ENCODE assay signal across 37 mouse cellular contexts in the genomic region with DNA sequence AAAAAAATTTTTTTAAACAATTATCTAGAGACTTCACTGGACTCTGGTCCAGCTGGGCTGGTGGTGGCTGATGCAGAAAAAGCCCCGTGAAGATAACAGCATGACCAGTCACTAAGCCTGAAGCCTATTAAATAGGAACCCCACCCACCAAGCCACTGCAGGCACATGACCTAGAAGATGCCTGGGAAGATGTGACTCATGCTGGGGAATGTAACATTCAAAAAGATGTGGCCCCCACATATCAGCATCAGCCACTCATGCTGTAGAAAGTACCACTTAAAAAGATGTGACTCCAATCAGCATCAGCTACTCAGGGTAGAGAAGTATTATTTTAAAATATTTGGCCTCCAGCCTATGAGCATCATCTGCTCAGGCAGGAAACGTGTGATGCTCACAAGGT. TPM values are rescaled to one million over a fixed set of nuclear protein-coding genes. Genes with fewer than 3 reads are reported as not detected.
DNase-seq lines count a peak whose midpoint lies in the region; TF ChIP-seq lines count a peak whose summit lies in the region.
"Had no signal": no experiment of that assay in that cellular context is flagged by ENCODE, and none has a peak within 500 bp of the region (broad histone marks: within the 10 kb centered on the region; RNA-seq: fewer than 3 reads in every experiment).

No protein-coding gene starts in this region.

- H3K79me2 ChIP-seq in MEL (ENCODE audit: control insufficient read depth, insufficient read depth, low read length, poor library complexity), result no peaks in the 10 kb centered on the region

- H3K9ac ChIP-seq in MEL (ENCODE audit: control insufficient read depth, low read depth, low read length, poor library complexity, severe bottlenecking), result no peak overlapping the region
- H3K9ac ChIP-seq: embryonic facial prominence, embryonic 13.5 days; forebrain, postnatal 0 days; hindbrain, embryonic 15.5 days; liver, embryonic 14.5 days had no signal

- no peaks in the 10 kb centered on the region for H3K9me3 ChIP-seq in MEL (replicated peaks; ENCODE audit: insufficient read depth, low read length)
- H3K9me3 ChIP-seq: embryonic facial prominence, embryonic 13.5 days; forebrain, embryonic 10.5 days; heart, embryonic 10.5 days; hindbrain, embryonic 10.5 days; hindbrain, embryonic 15.5 days had no signal

- DNase-seq in right cerebral cortex, adult 18-20 months, result peak; percentile 16
- DNase-seq in right cerebral cortex, postnatal 14 days, result no peak
- peak; percentile 67 for DNase-seq in MEL (ENCODE audit: low read depth, low spot score)
- peak; percentile 22 for DNase-seq in c-Kit-positive CD71-positive TER-119-positive erythroid progenitor cells, embryonic 14.5 days (ENCODE audit: low spot score)
- DNase-seq in urinary bladder, adult 2 months (ENCODE audit: low spot score), result no peak
- DNase-seq in left cerebral cortex, postnatal 36 days (ENCODE audit: low spot score in 2 of 2), result no peak
- no peak for DNase-seq in adrenal gland, postnatal 4 days (ENCODE audit: low spot score in 2 of 2)
- DNase-seq: adrenal gland, adult 8-10 months; cerebellum, adult 18-20 months; cerebellum, postnatal 10 days; forebrain, postnatal 0 days; gastrocnemius, postnatal 10 days; kidney, adult 8-10 months; kidney, postnatal 10 days; layer of hippocampus, adult 9-11 months; liver; lung, adult 2 months; lung, postnatal 10 days; midbrain, embryonic 14.5 days had no signal

- peak; percentile 24 to 47; a peak in 2 of 4 replicates for TF ChIP-seq EP300 in MEL (IDR thresholded peaks at IDR 0.05; ENCODE audit: low read depth in 1 of 2, low read length in 2 of 2)

- no peaks in the 10 kb centered on the region for H3K27me3 ChIP-seq in MEL (ENCODE audit: control insufficient read depth in 1 of 2, insufficient read depth in 2 of 2, low read length in 2 of 2)
- H3K27me3 ChIP-seq: embryonic facial prominence, embryonic 13.5 days; hindbrain, embryonic 15.5 days had no signal

- peaks cover 0 to 28% of the 10 kb centered on the region in 2 experiments; a peak in 2 of 4 replicates for H3K36me3 ChIP-seq in MEL (ENCODE audit: control insufficient read depth in 1 of 2, insufficient read depth in 2 of 2, low read length in 2 of 2)
- H3K36me3 ChIP-seq: embryonic facial prominence, embryonic 13.5 days; forebrain, embryonic 10.5 days; heart, embryonic 10.5 days; hindbrain, embryonic 10.5 days; hindbrain, embryonic 15.5 days had no signal

- H3K27ac ChIP-seq in MEL (ENCODE audit: control insufficient read depth, low read depth, low read length), result no peak overlapping the region
- H3K27ac ChIP-seq: embryonic facial prominence, embryonic 13.5 days; forebrain, embryonic 10.5 days; heart, embryonic 10.5 days; hindbrain, embryonic 10.5 days; hindbrain, embryonic 15.5 days; liver, embryonic 14.5 days; macrophage had no signal

- peaks cover 23 to 28% of the 10 kb centered on the region in 2 experiments for H3K4me1 ChIP-seq in MEL (ENCODE audit: control insufficient read depth in 1 of 2, insufficient read depth in 2 of 2, low read length in 2 of 2)
- H3K4me1 ChIP-seq: forebrain, embryonic 10.5 days; heart, embryonic 10.5 days; hindbrain, embryonic 10.5 days; hindbrain, embryonic 15.5 days had no signal

- no peak overlapping the region for H3K4me3 ChIP-seq in MEL (ENCODE audit: control insufficient read depth in 1 of 2, insufficient read depth in 1 of 2, low read depth in 2 of 2, low read length in 2 of 2)
- H3K4me3 ChIP-seq: embryonic facial prominence, embryonic 13.5 days; forebrain, embryonic 10.5 days; heart, embryonic 10.5 days; hindbrain, embryonic 10.5 days; hindbrain, embryonic 15.5 days had no signal

- no peak for TF ChIP-seq CTCF in MEL (IDR thresholded peaks at IDR 0.05 in 2 of 3, conservative IDR thresholded peaks at IDR 0.05 in 1 of 3; ENCODE audit: control insufficient read depth in 1 of 3, insufficient read depth in 1 of 3, low read depth in 2 of 3, low read length in 3 of 3, poor library complexity in 1 of 3, severe bottlenecking in 1 of 3)

- intact Hi-C loops in left cerebral cortex, postnatal 36 days (cut with DNase I), result loop anchor here (5.0 kb wide), 1 partner anchor 37 kb away; no protein-coding TSS in a partner anchor

- TF ChIP-seq RAD21 in MEL (IDR thresholded peaks at IDR 0.05; ENCODE audit: low read depth, low read length), result no peak

- no peak for TF ChIP-seq POLR2A in MEL (IDR thresholded peaks at IDR 0.05; ENCODE audit: control insufficient read depth in 1 of 2, insufficient read depth in 1 of 2, low read depth in 1 of 2, low read length in 2 of 2, poor library complexity in 1 of 2)

TF ChIP-seq in MEL, 35 proteins besides CTCF, POLR2A, EP300 and RAD21:
- TF ChIP-seq POLR2AphosphoS2 (IDR thresholded peaks at IDR 0.05; ENCODE audit: low read length) (no peak), POLR2AphosphoS5 (IDR thresholded peaks at IDR 0.05; ENCODE audit: borderline replicate concordance, low read depth, low read length) (no peak), TAL1 (IDR thresholded peaks at IDR 0.05; ENCODE audit: low read length) (peak; percentile 10; the same call in 1 of the 2 replicates), MAZ (IDR thresholded peaks at IDR 0.05; ENCODE audit: low read depth, low read length) (no peak), ETS1 (IDR thresholded peaks at IDR 0.05; ENCODE audit: low read depth, low read length) (peak; percentile 38; the same call in 1 of the 2 replicates), ZNF384 (IDR thresholded peaks at IDR 0.05; ENCODE audit: low read depth, low read length) (no peak), BHLHE40 (IDR thresholded peaks at IDR 0.05; ENCODE audit: borderline replicate concordance, low read depth, low read length) (peak; percentile 80; the same call in 1 of the 2 replicates), GATA1 (IDR thresholded peaks at IDR 0.05; ENCODE audit: low read depth, low read length) (peak; percentile 30; the same call in 1 of the 2 replicates), MEF2A (IDR thresholded peaks at IDR 0.05; ENCODE audit: extremely low read depth, insufficient replicate concordance, low read depth, low read length, poor library complexity, severe bottlenecking) (no peak), USF1 (IDR thresholded peaks at IDR 0.05; ENCODE audit: low read depth, low read length) (peak; percentile 74)

RNA-seq across cellular contexts. Expression of a gene that starts 8.4 kb away (rescaled TPM):
- total RNA-seq in MEL (2012; rRNA removed), result 33.2 and 34.8 TPM in 2 replicates
- 10 to 100 TPM; 22.4 to 42.3 TPM for polyA plus RNA-seq in MEL (2012; ENCODE audit: insufficient read depth in 1 of 2, insufficient read length in 2 of 2, low read depth in 1 of 2, low replicate concordance in 2 of 2, missing spikeins in 1 of 2)
- polyA plus RNA-seq in urinary bladder, adult 2 months (2012; rRNA removed), result 80.6 and 95.1 TPM in 2 replicates
- total RNA-seq in left cerebral cortex, postnatal 36 days (2021), result 10 to 100 TPM; 47.4 to 96.1 TPM
- total RNA-seq in adrenal gland, postnatal 4 days (2021), result 100 to 1,000 TPM in 1 of 2 experiments, 10 to 100 TPM in 1; 96.9 to 102 TPM

RNA-seq across cellular contexts. Expression of a gene that starts 46.1 kb away (rescaled TPM):
- total RNA-seq in MEL (2012; rRNA removed), result not detected in 2 replicates
- polyA plus RNA-seq in MEL (2012; ENCODE audit: insufficient read depth in 1 of 2, insufficient read length in 2 of 2, low read depth in 1 of 2, low replicate concordance in 2 of 2, missing spikeins in 1 of 2), result not detected
- polyA plus RNA-seq in urinary bladder, adult 2 months (2012; rRNA removed), result not detected in 2 replicates
- total RNA-seq in left cerebral cortex, postnatal 36 days (2021), result not detected
- not detected for total RNA-seq in adrenal gland, postnatal 4 days (2021)
- total RNA-seq: adrenal gland, adult 8-10 months; common myeloid progenitor, adult 5-6 weeks; forebrain, postnatal 0 days; gastrocnemius, postnatal 10 days; left cerebral cortex, postnatal 10 days; megakaryocyte-erythroid progenitor cell, adult 5-6 weeks; neutrophil, adult 5-6 weeks had no signal
- polyA plus RNA-seq: CD4-positive, CD25-positive, alpha-beta regulatory T cell, adult 4 months; embryonic facial prominence, embryonic 13.5 days; forebrain, embryonic 10.5 days; forebrain, postnatal 0 days; gonadal fat pad, adult 2 months; heart, embryonic 10.5 days; heart, postnatal 0 days; hindbrain, embryonic 10.5 days; hindbrain, embryonic 15.5 days; intestine, embryonic 14.5 days; limb, embryonic 11.5 days; liver, embryonic 14.5 days; lung, adult 2 months; macrophage; midbrain, embryonic 14.5 days; neural tube, embryonic 11.5 days; stomach, embryonic 14.5 days had no signal

RNA-seq across cellular contexts. Expression of a gene that starts 54.4 kb away (rescaled TPM):
- total RNA-seq in MEL (2012; rRNA removed), result 5.3 and 5.7 TPM in 2 replicates
- polyA plus RNA-seq in MEL (2012; ENCODE audit: insufficient read depth in 1 of 2, insufficient read length in 2 of 2, low read depth in 1 of 2, low replicate concordance in 2 of 2, missing spikeins in 1 of 2), result 1 to 10 TPM in 1 of 2 experiments, not detected in 1; 6.9 TPM
- polyA plus RNA-seq in urinary bladder, adult 2 months (2012; rRNA removed), result 12.5 and 17.4 TPM in 2 replicates
- 10 to 100 TPM; 25.0 to 28.3 TPM for total RNA-seq in left cerebral cortex, postnatal 36 days (2021)
- total RNA-seq in adrenal gland, postnatal 4 days (2021), result 10 to 100 TPM; 36.4 to 36.9 TPM

RNA-seq across cellular contexts. Expression of a gene that starts 58.2 kb away (rescaled TPM):
- total RNA-seq in MEL (2012; rRNA removed), result 63.3 and 66.5 TPM in 2 replicates
- polyA plus RNA-seq in MEL (2012; ENCODE audit: insufficient read depth in 1 of 2, insufficient read length in 2 of 2, low read depth in 1 of 2, low replicate concordance in 2 of 2, missing spikeins in 1 of 2), result 10 to 100 TPM; 85.1 to 87.6 TPM
- polyA plus RNA-seq in urinary bladder, adult 2 months (2012; rRNA removed), result 34.5 and 35.2 TPM in 2 replicates
- 10 to 100 TPM; 52.3 to 53.2 TPM for total RNA-seq in left cerebral cortex, postnatal 36 days (2021)
- total RNA-seq in adrenal gland, postnatal 4 days (2021), result 10 to 100 TPM; 61.8 to 65.7 TPM

RNA-seq across cellular contexts. Expression of a gene that starts 58.6 kb away (rescaled TPM):
- 129 and 162 TPM in 2 replicates for total RNA-seq in MEL (2012; rRNA removed)
- 100 to 1,000 TPM in 1 of 2 experiments, 10 to 100 TPM in 1; 85.0 to 191 TPM for polyA plus RNA-seq in MEL (2012; ENCODE audit: insufficient read depth in 1 of 2, insufficient read length in 2 of 2, low read depth in 1 of 2, low replicate concordance in 2 of 2, missing spikeins in 1 of 2)
- 3.4 and 4.8 TPM in 2 replicates for polyA plus RNA-seq in urinary bladder, adult 2 months (2012; rRNA removed)
- total RNA-seq in left cerebral cortex, postnatal 36 days (2021), result 100 to 1,000 TPM; 220 to 232 TPM
- 10 to 100 TPM in 1 of 2 experiments, 1 to 10 TPM in 1; 9.7 to 18.2 TPM for total RNA-seq in adrenal gland, postnatal 4 days (2021)
- total RNA-seq: neutrophil, adult 5-6 weeks had no signal
- polyA plus RNA-seq: CD4-positive, CD25-positive, alpha-beta regulatory T cell, adult 4 months; macrophage had no signal

Comparison
In these comparisons a context has a peak if more than half of its experiments do, and no peak if none do; other contexts are left out.
1. DNase-seq: peak in right cerebral cortex, adult 18-20 months (single experiment), MEL (single experiment) and c-Kit-positive CD71-positive TER-119-positive erythroid progenitor cells, embryonic 14.5 days (single experiment); none in right cerebral cortex, postnatal 14 days (single experiment), urinary bladder, adult 2 months (single experiment), left cerebral cortex, postnatal 36 days (0 of 2) and adrenal gland, postnatal 4 days (0 of 2).